Mouse (Mus musculus) G1E (cell line): Measurements from ENCODE around the gene Col11a2. TPM values are rescaled to one million over a fixed set of nuclear protein-coding genes. Genes with fewer than 3 reads are reported as not detected.

Source experiments
- ATAC-seq: 2 replicates; pipeline ENCODE4 v1.8.0; 2016; ENCODE audit warnings: mild to moderate bottlenecking; ENCODE audit not compliant: insufficient number of reproducible peaks, poor library complexity, low FRiP score, severe bottlenecking; ENCODE audit errors: extremely low read depth
- DNase-seq: peaks from one replicate; pipeline ENCODE4 v3.0.0; 2012; ENCODE audit warnings: low spot score
- H3K27me3 ChIP-seq: 2 replicates; pipeline ENCODE4 v1.6.1; 2012; ENCODE audit warnings: mild to moderate bottlenecking, low read length, inconsistent platforms; ENCODE audit not compliant: insufficient read depth
- H3K36me3 ChIP-seq: replicated peaks from 2 replicates; pipeline ENCODE3; 2012; ENCODE audit warnings: mild to moderate bottlenecking, inconsistent platforms
- H3K4me1 ChIP-seq: 2 replicates; pipeline ENCODE4 v1.6.1; 2012; ENCODE audit warnings: low read depth, low read length, inconsistent platforms, mixed read lengths; ENCODE audit not compliant: insufficient read depth
- H3K4me3 ChIP-seq: 2 replicates; pipeline ENCODE4 v1.5.1; 2012; ENCODE audit warnings: low read depth, mild to moderate bottlenecking, inconsistent platforms, low read length, moderate library complexity, mixed read lengths
- H3K9me3 ChIP-seq: replicated peaks from 2 replicates; pipeline ENCODE4 v1.6.1; 2012; ENCODE audit warnings: inconsistent platforms
- CTCF ChIP-seq: IDR thresholded peaks from 2 replicates; pipeline ENCODE4 v1.5.1; 2012; ENCODE audit warnings: low read depth, low read length, inconsistent platforms, mixed read lengths
- GATA1 ChIP-seq: IDR thresholded peaks from 2 replicates; pipeline ENCODE4 v1.6.1; 2012; ENCODE audit warnings: borderline replicate concordance, low read length, inconsistent platforms, mixed read lengths
- GATA2 ChIP-seq: IDR thresholded peaks from 2 replicates; pipeline ENCODE4 v1.6.1; 2012; ENCODE audit warnings: low read depth, low read length, inconsistent platforms, borderline replicate concordance
- POLR2AphosphoS5 ChIP-seq: IDR thresholded peaks from 2 replicates; pipeline ENCODE4 v1.6.1; 2012; ENCODE audit warnings: low read depth, low read length, inconsistent platforms; ENCODE audit not compliant: insufficient replicate concordance
- TAL1 ChIP-seq: conservative IDR thresholded peaks from 2 replicates; pipeline ENCODE4 v1.6.1; 2012; ENCODE audit warnings: low read depth, low read length, inconsistent platforms, mixed read lengths
- polyA plus RNA-seq: library from polyadenylated mRNA; stranded (reverse); fragments of >175 nt; gene quantifications from 2 replicates; pipeline ENCODE4 v1.2.3, GENCODE M21; 2012
- total RNA-seq, 2 experiments: library from RNA; stranded (forward) in 1 of 2; stranded (reverse) in 1 of 2; fragments of 200-1000 nt in 1 of 2; fragments of >200 nt in 1 of 2; fragmentation: Nextera tagmentation in 1 of 2; gene quantifications; 2 replicates each; pipeline ENCODE4 v1.2.3; 2014 to 2017

Gene Col11a2
- total and polyA plus RNA-seq, 3 experiments, result 0.45 to 2.3 (median 1.6) TPM

DNA sequence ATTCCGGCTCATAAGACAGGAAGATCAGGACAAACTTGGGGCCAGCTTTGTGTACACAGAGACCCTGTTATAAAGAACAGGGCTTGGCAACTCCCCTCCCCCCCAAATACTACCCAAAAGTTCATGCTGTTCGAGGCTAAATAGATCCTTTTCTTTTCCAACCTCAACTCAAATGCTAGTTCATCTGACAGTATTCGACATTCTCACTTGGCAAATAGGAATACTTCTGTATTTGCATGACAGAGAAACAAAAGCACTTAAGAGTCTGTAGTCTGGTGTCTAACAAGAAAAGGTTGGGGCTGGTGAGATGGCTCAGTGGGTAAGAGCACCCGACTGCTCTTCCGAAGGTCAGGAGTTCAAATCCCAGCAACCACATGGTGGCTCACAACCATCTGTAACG lies 69.2 kb downstream of the Col11a2 start:
- no peak for TF ChIP-seq GATA2
- no peak for TF ChIP-seq TAL1
- TF ChIP-seq POLR2AphosphoS5, result no peak
- no peak for TF ChIP-seq CTCF
- no peak for TF ChIP-seq GATA1
- ATAC-seq (no peak), DNase-seq (no peak)
- no peak overlapping the region for H3K4me3 ChIP-seq
- no peaks in the 10 kb centered on the region for H3K27me3 ChIP-seq
- peaks cover 59% of the 10 kb centered on the region for H3K36me3 ChIP-seq
- peaks cover 31% of the 10 kb centered on the region for H3K4me1 ChIP-seq
- 0 out of 2 replicates have a peak, but pooled peaks cover 2% of the 10 kb centered on the region for H3K9me3 ChIP-seq

DNA sequence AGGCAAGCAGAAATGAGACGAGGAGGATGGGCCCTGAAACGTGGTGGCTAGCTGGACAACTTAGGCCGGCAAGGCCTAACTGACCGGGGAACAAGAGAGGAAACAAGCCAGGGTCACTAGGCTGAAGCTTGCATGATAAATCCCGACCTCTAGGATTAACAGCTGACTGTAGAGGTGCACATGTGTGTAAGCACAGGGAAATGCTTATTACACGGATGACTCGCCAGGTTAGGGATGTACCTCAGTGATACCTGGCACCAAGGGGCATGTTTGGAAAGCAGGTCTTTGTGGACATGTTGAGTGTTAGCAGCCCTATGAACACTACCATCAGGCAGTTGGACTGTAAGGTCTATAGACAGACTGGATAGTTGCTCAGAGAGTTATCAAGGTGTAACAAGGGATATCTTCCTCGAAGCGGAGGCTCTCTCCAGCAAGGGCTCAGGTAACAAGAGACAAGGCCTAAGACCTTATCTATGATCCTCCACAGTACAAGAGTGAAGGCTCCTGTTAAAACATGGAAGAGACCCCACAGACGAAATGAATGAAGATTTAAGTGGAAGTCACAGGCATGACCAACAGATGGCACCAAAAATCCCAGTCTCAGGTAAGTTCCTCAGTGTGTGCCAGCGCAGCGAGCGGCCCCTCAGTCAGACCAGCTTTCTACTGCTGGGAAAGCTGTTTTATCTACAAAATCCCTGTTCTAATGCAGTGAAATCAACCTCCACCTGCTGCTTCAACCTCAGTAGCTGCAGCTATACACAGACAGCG lies 70.0 kb downstream of the Col11a2 start:
- ATAC-seq (no peak), DNase-seq (no peak)
- Histone ChIP-seq H3K36me3 (peaks cover 66% of the 10 kb centered on the region), H3K9me3 (0 out of 2 replicates have a peak, but pooled peaks cover 2% of the 10 kb centered on the region), H3K4me3 (no peak overlapping the region), H3K27me3 (no peaks in the 10 kb centered on the region), H3K4me1 (peaks cover 35% of the 10 kb centered on the region)
- 0 out of 2 replicates have a peak, but pooled peaks have one; percentile 5 for TF ChIP-seq POLR2AphosphoS5
- no peak for TF ChIP-seq CTCF

DNA sequence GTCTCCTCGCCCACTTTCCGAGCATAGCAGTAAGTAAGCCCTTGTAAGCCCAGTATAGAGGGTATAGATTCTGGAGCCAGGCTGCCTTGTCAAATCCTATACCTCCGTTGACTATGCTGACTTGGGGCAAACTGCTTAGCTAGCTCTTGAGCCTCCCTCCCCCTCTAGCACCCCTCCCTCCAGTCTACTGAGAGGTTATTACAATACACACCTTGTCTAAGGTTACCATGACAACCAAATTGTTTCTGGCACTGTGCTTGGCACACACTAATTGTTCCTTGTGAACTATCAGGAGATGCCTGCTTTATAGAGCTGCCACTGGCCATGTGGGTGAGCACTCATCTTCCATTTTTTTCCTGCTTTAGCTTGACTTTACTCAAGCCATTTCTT lies 70.6 kb downstream of the Col11a2 start:
- DNase-seq, result no peak
- no peak for ATAC-seq

DNA sequence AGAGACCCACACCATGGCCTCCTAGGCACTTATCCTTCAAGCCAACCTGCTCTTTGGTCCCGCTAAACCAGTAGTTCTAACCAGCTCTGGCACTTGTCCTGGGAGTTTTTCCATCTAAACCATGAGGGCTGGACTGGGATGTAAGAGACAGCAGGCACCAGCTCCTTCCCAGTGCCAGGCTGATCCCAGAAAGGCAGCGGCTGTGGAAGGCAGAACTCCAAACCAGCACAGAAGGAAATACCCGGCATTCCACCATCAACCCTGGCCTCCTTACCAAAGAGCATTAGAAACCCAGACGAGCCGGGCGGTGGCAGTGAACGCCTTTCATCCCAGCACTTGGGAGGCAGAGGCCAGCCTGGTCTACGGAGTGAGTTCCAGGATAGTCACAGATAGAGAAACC lies 71.1 kb downstream of the Col11a2 start:
- H3K36me3 ChIP-seq, result peaks cover 77% of the 10 kb centered on the region
- H3K4me1 ChIP-seq, result peaks cover 46% of the 10 kb centered on the region
- TF ChIP-seq GATA1, result no peak
- no peak for TF ChIP-seq TAL1
- no peak for TF ChIP-seq GATA2
- TF ChIP-seq POLR2AphosphoS5, result no peak
- TF ChIP-seq CTCF, result no peak
- H3K9me3 ChIP-seq, result 0 out of 2 replicates have a peak, but pooled peaks cover 2% of the 10 kb centered on the region
- H3K4me3 ChIP-seq, result no peak overlapping the region
- ATAC-seq (no peak), DNase-seq (no peak)
- H3K27me3 ChIP-seq, result no peaks in the 10 kb centered on the region

More for the DNA sequence above, 70.6 kb downstream of the Col11a2 start:
- H3K36me3 ChIP-seq, result peaks cover 72% of the 10 kb centered on the region
- TF ChIP-seq POLR2AphosphoS5 (peak; percentile 38; the same call in 1 of the 2 replicates), CTCF (no peak)
- peaks cover 41% of the 10 kb centered on the region for H3K4me1 ChIP-seq
- 0 out of 2 replicates have a peak, but pooled peaks cover 2% of the 10 kb centered on the region for H3K9me3 ChIP-seq
- no peaks in the 10 kb centered on the region for H3K27me3 ChIP-seq
- no peak overlapping the region for H3K4me3 ChIP-seq

DNA sequence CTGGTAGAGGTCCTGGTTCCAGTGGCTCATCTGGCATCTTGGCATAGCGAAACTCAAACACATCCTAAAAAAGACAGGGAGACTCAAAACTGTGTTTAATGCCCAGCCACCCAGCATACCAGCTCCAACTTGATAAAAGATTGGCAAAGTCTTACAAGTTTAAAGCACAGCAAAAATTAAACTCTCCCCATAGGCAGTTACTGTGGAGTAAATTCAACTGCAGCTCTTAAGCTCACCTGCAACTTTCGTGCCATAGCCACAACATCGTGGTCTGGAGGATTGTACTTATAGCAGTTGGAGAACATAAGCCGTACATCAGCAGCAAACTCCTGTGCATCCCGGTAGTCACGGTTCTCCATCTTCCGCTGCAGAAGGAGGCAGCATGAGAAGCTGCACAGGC lies 74.9 kb downstream of the Col11a2 start:
- peak overlapping the region; percentile 23; the same call in 1 of the 2 replicates for H3K4me3 ChIP-seq
- TF ChIP-seq GATA2 (no peak), POLR2AphosphoS5 (no peak)
- ATAC-seq, result no peak
- H3K9me3 ChIP-seq, result no peaks in the 10 kb centered on the region
- no peak for DNase-seq
- H3K4me1 ChIP-seq, result peaks cover 59% of the 10 kb centered on the region
- peaks cover 100% of the 10 kb centered on the region for H3K36me3 ChIP-seq
- H3K27me3 ChIP-seq, result no peaks in the 10 kb centered on the region

Other genes starting within 250 kb of the Col11a2 start
Only the 20 nearest of the 33 such genes appear.
- not detected in 2 replicates for gene Platr17, start 134.3 kb upstream of the Col11a2 start, total RNA-seq (2014; fragmentation: Nextera tagmentation)
- gene Platr17, start 134.3 kb upstream of the Col11a2 start, total RNA-seq (2017), result not detected in 2 replicates
- gene Platr17, start 134.3 kb upstream of the Col11a2 start, polyA plus RNA-seq, result 0.13 TPM in 1 of 2 replicates, not detected in the other
- gene Daxx, start 130.0 kb upstream of the Col11a2 start, total RNA-seq (2014; fragmentation: Nextera tagmentation), result 72.7 and 73.2 TPM in 2 replicates
- gene Daxx, start 130.0 kb upstream of the Col11a2 start, total RNA-seq (2017), result 33.0 and 46.3 TPM in 2 replicates
- gene Daxx, start 130.0 kb upstream of the Col11a2 start, polyA plus RNA-seq, result 58.8 and 67.4 TPM in 2 replicates
- gene Tapbp, start 123.5 kb upstream of the Col11a2 start, total RNA-seq (2014; fragmentation: Nextera tagmentation), result 34.0 and 43.0 TPM in 2 replicates
- gene Tapbp, start 123.5 kb upstream of the Col11a2 start, total RNA-seq (2017), result 17.0 and 18.5 TPM in 2 replicates
- gene Tapbp, start 123.5 kb upstream of the Col11a2 start, polyA plus RNA-seq, result 142 and 157 TPM in 2 replicates
- 9.5 and 15.8 TPM in 2 replicates for gene Zbtb22, start 123.5 kb upstream of the Col11a2 start, total RNA-seq (2014; fragmentation: Nextera tagmentation)
- gene Zbtb22, start 123.5 kb upstream of the Col11a2 start, total RNA-seq (2017), result 19.7 and 22.2 TPM in 2 replicates
- 41.9 and 42.1 TPM in 2 replicates for gene Zbtb22, start 123.5 kb upstream of the Col11a2 start, polyA plus RNA-seq
- gene Rgl2, start 109.9 kb upstream of the Col11a2 start, total RNA-seq (2014; fragmentation: Nextera tagmentation), result 27.0 and 32.9 TPM in 2 replicates
- 35.5 and 38.9 TPM in 2 replicates for gene Rgl2, start 109.9 kb upstream of the Col11a2 start, total RNA-seq (2017)
- gene Rgl2, start 109.9 kb upstream of the Col11a2 start, polyA plus RNA-seq, result 145 and 166 TPM in 2 replicates
- gene Pfdn6, start 99.1 kb upstream of the Col11a2 start, total RNA-seq (2014; fragmentation: Nextera tagmentation), result 63.5 and 75.3 TPM in 2 replicates
- 133 and 141 TPM in 2 replicates for gene Pfdn6, start 99.1 kb upstream of the Col11a2 start, total RNA-seq (2017)
- gene Pfdn6, start 99.1 kb upstream of the Col11a2 start, polyA plus RNA-seq, result 347 and 373 TPM in 2 replicates
- 29.6 and 34.2 TPM in 2 replicates for gene Wdr46, start 98.8 kb upstream of the Col11a2 start, total RNA-seq (2014; fragmentation: Nextera tagmentation)
- gene Wdr46, start 98.8 kb upstream of the Col11a2 start, total RNA-seq (2017), result 30.7 and 31.1 TPM in 2 replicates
- gene Wdr46, start 98.8 kb upstream of the Col11a2 start, polyA plus RNA-seq, result 72.2 and 83.2 TPM in 2 replicates
- gene B3galt4, start 87.9 kb upstream of the Col11a2 start, total RNA-seq (2014; fragmentation: Nextera tagmentation), result 1.7 and 1.9 TPM in 2 replicates
- 3.0 and 3.6 TPM in 2 replicates for gene B3galt4, start 87.9 kb upstream of the Col11a2 start, total RNA-seq (2017)
- gene B3galt4, start 87.9 kb upstream of the Col11a2 start, polyA plus RNA-seq, result 10.9 and 13.5 TPM in 2 replicates
- gene Vps52, start 83.6 kb upstream of the Col11a2 start, total RNA-seq (2014; fragmentation: Nextera tagmentation), result 30.0 and 34.1 TPM in 2 replicates
- gene Vps52, start 83.6 kb upstream of the Col11a2 start, total RNA-seq (2017), result 18.5 and 19.8 TPM in 2 replicates
- gene Vps52, start 83.6 kb upstream of the Col11a2 start, polyA plus RNA-seq, result 45.6 and 48.9 TPM in 2 replicates
- gene Rps18, start 83.4 kb upstream of the Col11a2 start, total RNA-seq (2014; fragmentation: Nextera tagmentation), result 2,195 and 2,298 TPM in 2 replicates
- gene Rps18, start 83.4 kb upstream of the Col11a2 start, total RNA-seq (2017), result 1,704 and 1,830 TPM in 2 replicates
- gene Rps18, start 83.4 kb upstream of the Col11a2 start, polyA plus RNA-seq, result 739 and 1,633 TPM in 2 replicates
- not detected in 2 replicates for gene H2-K1, start 39.1 kb upstream of the Col11a2 start, total RNA-seq (2014; fragmentation: Nextera tagmentation)
- gene H2-K1, start 39.1 kb upstream of the Col11a2 start, total RNA-seq (2017), result 0.16 and 0.23 TPM in 2 replicates
- gene H2-K1, start 39.1 kb upstream of the Col11a2 start, polyA plus RNA-seq, result 0.58 and 0.74 TPM in 2 replicates
- gene Ring1, start 14.8 kb upstream of the Col11a2 start, total RNA-seq (2014; fragmentation: Nextera tagmentation), result 8.4 and 9.7 TPM in 2 replicates
- 10.9 and 13.1 TPM in 2 replicates for gene Ring1, start 14.8 kb upstream of the Col11a2 start, total RNA-seq (2017)
- 46.4 and 59.9 TPM in 2 replicates for gene Ring1, start 14.8 kb upstream of the Col11a2 start, polyA plus RNA-seq
- 77.5 and 87.1 TPM in 2 replicates for gene H2-Ke6, start 11.4 kb upstream of the Col11a2 start, total RNA-seq (2014; fragmentation: Nextera tagmentation)
- gene H2-Ke6, start 11.4 kb upstream of the Col11a2 start, total RNA-seq (2017), result 44.7 and 45.9 TPM in 2 replicates
- gene H2-Ke6, start 11.4 kb upstream of the Col11a2 start, polyA plus RNA-seq, result 58.6 and 78.0 TPM in 2 replicates
- 16.9 and 17.5 TPM in 2 replicates for gene Slc39a7, start 7.8 kb upstream of the Col11a2 start, total RNA-seq (2014; fragmentation: Nextera tagmentation)
- 58.0 and 60.1 TPM in 2 replicates for gene Slc39a7, start 7.8 kb upstream of the Col11a2 start, total RNA-seq (2017)
- 66.0 and 98.1 TPM in 2 replicates for gene Slc39a7, start 7.8 kb upstream of the Col11a2 start, polyA plus RNA-seq
- gene Rxrb, start 7.6 kb upstream of the Col11a2 start, total RNA-seq (2014; fragmentation: Nextera tagmentation), result 27.7 and 29.7 TPM in 2 replicates
- gene Rxrb, start 7.6 kb upstream of the Col11a2 start, total RNA-seq (2017), result 30.5 and 34.7 TPM in 2 replicates
- 175 and 211 TPM in 2 replicates for gene Rxrb, start 7.6 kb upstream of the Col11a2 start, polyA plus RNA-seq
- gene H2-Oa, start 52.9 kb downstream of the Col11a2 start, total RNA-seq (2014; fragmentation: Nextera tagmentation), result not detected in 2 replicates
- 0.11 TPM in 1 of 2 replicates, not detected in the other for gene H2-Oa, start 52.9 kb downstream of the Col11a2 start, total RNA-seq (2017)
- gene H2-Oa, start 52.9 kb downstream of the Col11a2 start, polyA plus RNA-seq, result not detected in 2 replicates
- gene H2-DMa, start 80.1 kb downstream of the Col11a2 start, total RNA-seq (2014; fragmentation: Nextera tagmentation), result 11.0 and 16.1 TPM in 2 replicates
- 2.8 and 3.8 TPM in 2 replicates for gene H2-DMa, start 80.1 kb downstream of the Col11a2 start, total RNA-seq (2017)
- gene H2-DMa, start 80.1 kb downstream of the Col11a2 start, polyA plus RNA-seq, result 0.62 and 1.3 TPM in 2 replicates
- gene Brd2, start 83.2 kb downstream of the Col11a2 start, total RNA-seq (2014; fragmentation: Nextera tagmentation), result 336 and 447 TPM in 2 replicates
- 214 and 244 TPM in 2 replicates for gene Brd2, start 83.2 kb downstream of the Col11a2 start, total RNA-seq (2017)
- 198 and 298 TPM in 2 replicates for gene Brd2, start 83.2 kb downstream of the Col11a2 start, polyA plus RNA-seq
- gene H2-DMb2, start 103.9 kb downstream of the Col11a2 start, total RNA-seq (2014; fragmentation: Nextera tagmentation), result not detected in 2 replicates
- gene H2-DMb2, start 103.9 kb downstream of the Col11a2 start, total RNA-seq (2017), result not detected in 2 replicates
- gene H2-DMb2, start 103.9 kb downstream of the Col11a2 start, polyA plus RNA-seq, result not detected in 2 replicates
- gene H2-DMb1, start 113.6 kb downstream of the Col11a2 start, total RNA-seq (2014; fragmentation: Nextera tagmentation), result not detected in 2 replicates
- gene H2-DMb1, start 113.6 kb downstream of the Col11a2 start, total RNA-seq (2017), result 0.41 and 0.44 TPM in 2 replicates
- 0.06 and 0.10 TPM in 2 replicates for gene H2-DMb1, start 113.6 kb downstream of the Col11a2 start, polyA plus RNA-seq